Mouse (Mus musculus) heart, adult 11 months (tissue): ENCODE data around the gene Ipmk.
A peak's percentile ranks its signal among the peaks of the same experiment; 100 is the strongest.
"Not testable (repeated sequence)": the region's sequence is repeated elsewhere in the genome, so short reads cannot be mapped to it uniquely, and the experiment has no call there.

Experiments
- DNase-seq: peaks from one replicate; pipeline ENCODE4 v3.0.0; 2022

Gene Ipmk

DNA sequence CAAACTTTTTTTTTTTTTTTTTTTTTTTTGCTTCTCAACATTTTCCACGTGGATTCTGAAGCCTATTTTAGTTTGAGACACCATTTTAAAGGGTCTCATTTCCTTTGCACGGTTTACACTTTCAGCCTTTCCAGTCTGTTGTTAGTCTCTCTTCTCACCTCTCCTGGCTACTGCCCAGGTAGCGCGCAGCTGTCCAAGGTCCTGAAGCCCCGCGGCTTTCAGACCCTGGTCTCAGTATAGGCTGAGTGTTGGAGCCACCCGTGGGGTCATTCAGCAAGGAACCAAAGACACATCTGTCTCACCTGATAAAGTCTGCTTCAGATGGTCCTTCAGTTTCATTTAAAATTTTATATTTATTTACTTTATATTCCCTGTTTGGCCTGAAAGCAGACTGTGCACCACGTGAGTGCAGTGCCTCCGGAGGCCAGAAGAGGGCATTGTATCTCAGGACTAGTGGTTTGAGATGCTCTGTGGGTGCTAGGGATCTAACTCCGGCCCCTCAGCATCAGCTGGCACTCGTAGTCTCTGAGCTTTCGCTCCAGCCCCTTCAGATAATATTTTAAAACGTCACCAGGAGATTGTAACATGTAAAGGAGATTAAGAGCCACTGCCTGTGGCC, 80.8 kb downstream of the Ipmk start:
- DNase-seq: no peak

DNA sequence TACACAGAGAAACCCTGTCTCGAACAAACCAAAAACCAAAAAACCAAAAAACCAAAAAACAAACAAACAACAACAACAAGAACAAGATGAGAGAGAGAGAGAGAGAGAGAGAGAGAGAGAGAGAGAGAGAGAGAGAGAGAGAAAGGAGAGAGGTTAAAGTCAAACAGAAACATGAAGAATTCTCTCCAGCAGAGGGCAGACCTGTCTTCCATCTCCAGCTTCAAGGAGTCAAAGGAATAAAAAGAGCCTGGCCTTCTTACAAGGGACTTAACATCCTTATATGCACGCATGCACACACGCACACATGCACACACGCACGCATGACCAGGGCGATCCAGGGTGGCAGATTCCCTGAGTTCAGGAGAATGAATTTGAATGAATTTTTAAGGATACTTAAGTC, 83.1 kb downstream of the Ipmk start:
- DNase-seq: no peak

DNA sequence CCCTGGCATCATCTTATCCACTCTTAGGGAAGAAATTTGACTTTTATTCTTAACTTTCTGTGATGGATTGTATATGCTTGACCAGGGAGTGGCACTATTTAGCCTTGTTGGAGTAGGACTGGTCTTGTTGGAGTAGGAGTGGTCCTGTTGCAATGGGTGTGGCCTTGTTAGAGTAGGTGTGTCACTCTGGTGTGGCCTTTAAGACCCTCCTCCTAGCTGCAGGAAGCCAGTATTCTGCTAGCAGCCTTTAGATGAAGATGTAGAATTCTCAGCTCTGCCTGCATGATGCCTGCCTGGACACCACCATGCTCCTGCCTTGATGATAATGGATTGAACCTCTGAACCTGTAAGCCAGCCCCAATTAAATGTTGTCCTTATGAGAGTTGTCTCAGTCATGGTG, 95.5 kb downstream of the Ipmk start:
- peak; percentile 73 for DNase-seq

DNA sequence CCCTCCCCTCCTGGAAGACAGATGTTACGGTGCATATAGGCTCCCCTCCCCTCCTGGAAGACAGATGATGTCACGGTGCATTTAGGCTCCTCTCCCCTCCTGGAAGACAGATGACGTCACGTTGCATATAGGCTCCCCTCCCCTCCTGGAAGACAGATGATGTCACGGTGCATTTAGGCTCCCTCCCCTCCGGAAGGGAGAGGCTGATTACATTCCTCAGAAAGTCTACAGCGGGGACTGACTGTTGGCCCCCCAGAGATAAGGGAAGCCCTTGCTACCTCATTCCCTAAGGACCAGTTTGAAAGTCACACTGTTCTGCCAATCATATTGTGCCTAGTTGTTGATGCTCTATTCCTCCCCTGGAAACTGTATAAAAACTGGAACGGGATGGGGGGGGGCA, 100.1 kb downstream of the Ipmk start:
- DNase-seq: no peak

DNA sequence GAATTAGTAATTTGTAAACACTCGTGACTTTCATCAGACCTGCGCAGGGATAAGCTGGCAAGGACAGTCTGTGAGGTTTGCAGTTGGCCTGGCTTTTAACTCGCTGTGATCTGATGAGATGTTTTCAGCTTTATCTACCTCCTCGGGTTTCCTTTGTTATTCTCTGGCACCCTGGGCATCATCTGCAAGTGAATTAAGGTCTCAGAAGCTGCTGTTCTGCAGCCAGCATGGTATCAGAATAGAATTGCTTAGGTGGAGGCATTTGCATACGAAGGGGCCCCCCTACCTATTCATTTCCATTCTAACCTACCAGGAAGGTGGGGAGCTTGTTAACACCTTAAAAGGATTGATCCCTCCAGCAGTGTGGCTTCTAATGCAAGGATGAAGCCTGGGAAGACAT, 100.7 kb downstream of the Ipmk start:
- no peak for DNase-seq

DNA sequence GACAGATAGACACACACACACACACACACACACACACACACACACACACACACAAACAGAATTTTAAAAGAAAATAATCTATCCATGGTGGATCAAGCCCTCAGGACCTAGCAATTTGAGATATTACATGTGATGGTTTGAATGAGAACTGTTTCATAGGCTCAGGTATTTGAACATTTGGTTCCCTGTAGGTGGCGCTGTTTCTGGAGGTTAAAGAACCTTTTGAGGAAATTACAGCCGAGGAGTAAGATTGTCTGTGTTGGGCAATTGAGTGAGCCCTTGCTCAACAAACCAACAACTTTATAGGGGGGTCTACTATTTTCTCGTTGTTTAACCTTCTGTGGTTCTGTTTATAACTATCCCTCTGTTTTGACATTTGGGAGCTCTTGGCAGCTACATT, 107.8 kb downstream of the Ipmk start:
- no peak for DNase-seq

DNA sequence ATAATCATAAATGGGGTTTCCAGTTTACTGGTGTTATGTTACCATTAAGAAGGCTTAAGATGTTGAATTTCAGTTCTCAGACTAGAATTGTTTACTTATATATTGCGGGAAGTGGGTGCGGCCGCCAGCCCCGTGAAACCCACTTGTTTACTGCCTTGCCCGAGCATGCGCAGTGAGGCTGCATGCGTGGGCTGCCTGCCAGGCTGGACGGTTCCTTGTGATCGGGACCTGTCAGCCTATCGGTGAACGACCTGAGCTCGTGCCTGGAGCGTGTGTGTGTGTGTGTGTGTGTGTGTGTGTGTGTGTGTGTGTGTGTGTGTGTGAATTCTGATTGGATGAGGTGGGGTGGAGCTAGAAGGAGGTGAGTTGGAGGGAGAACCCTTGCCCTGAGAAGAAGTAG, 114.8 kb downstream of the Ipmk start:
- DNase-seq: not testable (repeated sequence)

DNA sequence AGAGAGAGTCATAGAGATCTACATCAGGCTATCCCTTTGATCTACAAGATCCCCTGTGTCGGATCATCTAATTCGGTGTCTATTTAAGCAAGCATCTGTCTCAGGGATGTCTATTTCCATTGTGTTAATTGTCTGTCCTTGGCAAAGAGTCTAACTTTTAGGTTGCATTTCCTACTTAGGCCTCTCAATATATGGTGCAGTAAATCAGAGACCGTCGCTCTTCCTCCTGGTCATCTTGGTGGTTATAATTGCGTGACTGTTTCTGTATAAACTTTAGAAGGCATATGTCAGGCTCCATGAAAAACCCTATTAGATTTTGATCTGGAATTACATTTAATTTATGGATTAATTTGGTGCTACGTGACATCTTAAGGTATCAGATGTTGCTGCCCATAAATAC, 116.9 kb downstream of the Ipmk start:
- DNase-seq: no peak

DNA sequence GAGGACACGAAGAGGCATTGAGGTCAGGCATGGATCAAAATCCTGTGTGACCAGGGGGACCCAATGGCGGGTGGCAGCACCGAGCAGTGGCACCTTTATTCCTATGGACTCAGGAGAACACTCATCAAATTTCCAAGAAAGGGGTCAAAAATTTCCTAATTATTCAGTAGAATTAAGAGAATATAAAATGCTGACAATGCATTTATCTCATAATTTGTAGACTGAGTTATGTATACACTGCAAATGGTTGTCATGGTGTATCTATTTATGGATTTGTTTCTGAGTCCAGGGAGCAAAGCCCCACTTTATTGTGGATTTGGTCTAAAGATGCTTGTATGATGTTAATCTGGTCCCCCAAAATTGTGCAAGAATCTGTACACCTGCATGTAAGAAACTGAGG, 120.8 kb downstream of the Ipmk start:
- DNase-seq: no peak

DNA sequence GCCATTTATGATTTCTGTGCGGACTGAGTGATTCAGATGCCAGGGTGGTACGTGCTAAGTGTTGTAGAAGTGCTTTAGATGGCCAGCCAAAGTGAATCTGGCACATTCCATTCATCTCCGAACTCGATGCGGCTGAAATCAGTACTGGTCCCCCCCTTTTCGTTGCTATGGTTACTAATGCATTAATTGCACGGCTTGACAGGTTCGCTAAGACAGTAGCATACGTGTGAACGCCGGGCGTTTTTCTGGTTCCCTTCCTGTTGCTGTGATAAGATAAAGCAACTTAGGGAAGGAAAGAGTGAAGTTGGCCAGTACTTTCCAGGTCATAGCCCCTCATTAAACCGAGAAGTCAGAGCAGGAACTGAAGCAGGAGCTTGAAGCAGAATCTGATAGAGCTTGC, 122.2 kb downstream of the Ipmk start:
- no peak for DNase-seq

DNA sequence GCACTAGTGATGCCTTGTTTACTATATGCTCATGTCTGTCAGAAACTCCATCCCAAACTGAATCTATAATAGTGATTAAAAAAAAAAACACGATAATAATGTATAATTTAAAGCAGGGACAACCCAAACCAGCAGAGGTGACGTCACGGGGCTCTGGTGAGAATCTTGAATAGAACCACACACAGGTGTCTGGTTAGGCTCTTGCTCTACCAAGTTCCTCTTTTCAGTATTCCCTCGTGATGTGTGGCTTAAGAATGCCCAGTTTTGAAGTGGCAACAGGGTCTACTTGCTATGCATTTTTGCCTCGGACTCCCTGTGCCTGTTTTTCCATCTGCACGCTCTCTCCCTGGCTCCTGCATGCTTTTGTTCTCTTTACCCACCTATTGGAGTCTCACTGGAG, 124.5 kb downstream of the Ipmk start:
- no peak for DNase-seq

DNA sequence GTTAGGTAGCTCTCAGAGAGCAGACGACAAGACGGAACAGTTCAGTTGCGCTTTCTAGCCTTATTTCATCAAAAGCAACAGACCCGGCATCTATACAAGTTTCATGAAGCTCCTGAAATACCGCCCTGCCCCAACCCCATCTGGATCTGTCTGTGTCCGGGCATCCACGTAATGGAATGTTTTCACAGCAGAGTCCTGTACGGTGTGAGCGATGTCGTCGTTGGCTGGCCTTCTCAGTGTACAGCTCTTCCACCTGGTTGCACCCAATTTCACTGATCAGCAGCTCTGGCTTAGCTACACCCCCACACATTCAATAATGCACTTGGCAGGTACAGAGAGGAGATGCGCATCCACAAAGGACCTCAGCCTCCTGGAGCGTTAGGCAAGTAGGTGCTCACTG, 126.0 kb downstream of the Ipmk start:
- peak; percentile 74 for DNase-seq

DNA sequence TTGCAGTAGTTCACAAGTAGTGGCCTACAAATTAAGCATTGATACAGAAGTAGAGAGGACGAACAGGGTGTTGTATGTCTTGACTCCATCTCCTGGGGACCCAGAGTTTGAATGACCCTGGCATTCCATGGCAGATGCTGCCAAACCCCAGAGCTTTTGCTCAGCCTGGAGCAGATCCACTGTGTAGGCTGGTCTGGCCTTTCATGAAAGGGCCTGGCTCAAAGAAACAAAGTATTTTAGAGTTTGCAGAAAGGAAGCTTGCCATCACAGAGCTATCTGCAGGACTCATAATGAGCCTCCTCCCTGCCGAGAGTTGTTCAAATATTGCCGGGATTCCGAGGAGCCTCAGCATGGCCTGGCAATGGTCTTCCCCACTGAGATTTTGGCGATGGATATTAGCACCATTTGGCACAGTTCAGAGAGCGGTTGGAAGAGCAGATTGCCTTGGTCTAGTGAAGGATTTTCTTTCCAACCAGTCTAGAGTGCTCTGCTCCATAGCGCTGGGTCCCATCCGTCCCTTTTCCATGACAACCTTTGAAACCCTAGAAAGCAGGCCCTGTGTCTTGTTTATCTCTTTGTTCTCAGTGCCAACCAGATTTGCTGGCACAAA, 129.0 kb downstream of the Ipmk start:
- peak; percentile 67 for DNase-seq

DNA sequence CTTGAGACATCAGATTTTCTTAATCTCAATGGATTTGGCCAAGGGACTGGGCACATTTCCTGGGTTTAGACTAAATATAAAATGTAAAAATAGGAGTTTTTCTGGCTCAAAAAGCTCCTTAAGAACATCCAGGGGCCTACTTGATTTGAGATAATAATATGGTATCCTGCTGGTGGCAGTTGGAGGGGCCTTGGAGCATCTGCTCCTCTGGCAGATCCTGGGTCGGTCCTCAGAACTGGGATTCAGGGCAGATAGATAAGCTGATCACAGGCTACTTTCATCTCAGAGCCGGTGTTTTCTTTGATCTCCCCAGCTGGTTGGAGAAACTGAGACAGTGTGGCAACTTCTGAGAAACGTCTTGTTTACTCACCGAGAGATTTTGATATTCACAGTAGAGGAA, 129.6 kb downstream of the Ipmk start:
- DNase-seq: no peak

DNA sequence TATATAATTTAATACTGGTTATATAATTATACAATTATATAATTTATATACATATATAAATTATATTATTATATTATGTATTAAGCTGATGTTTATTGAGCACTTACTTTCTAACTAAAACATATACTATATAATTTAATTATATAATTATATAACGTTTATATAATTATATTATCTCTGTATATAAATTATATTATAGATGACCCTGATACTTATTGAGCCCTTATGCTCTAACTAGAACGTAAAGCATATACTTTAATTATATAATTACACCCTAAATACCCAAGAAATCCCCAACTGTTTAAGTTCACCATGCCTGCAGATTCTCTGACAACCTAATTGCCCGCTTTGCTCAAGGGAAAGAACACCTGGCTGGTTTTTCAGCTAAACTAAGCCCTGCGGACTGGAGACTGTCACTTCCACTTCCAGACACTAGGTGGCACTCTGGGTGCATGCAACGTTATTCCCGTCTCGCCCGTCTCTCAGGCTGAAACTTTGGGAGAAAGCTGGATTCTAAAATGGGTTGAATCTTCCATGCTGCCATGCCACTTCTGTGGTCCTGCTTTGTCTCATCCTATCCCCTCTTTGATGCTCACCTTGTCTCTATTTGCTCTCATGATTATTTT, 132.2 kb downstream of the Ipmk start:
- peak; percentile 84 for DNase-seq
